Mouse (Mus musculus) kidney, adult 2 months (tissue): ENCODE results near the gene Ralgds. TPM values are rescaled to one million over a fixed set of nuclear protein-coding genes. Genes with fewer than 3 reads are reported as not detected.

Source experiments
- DNase-seq: peaks from one replicate; pipeline ENCODE4 v3.0.0; 2021
- H3K27ac ChIP-seq: fragments of 200-500 bp; 2 replicates; pipeline ENCODE4 v1.5.1; 2012; ENCODE audit warnings: low read depth, low read length, control low read depth, inconsistent platforms; ENCODE audit not compliant: insufficient read depth
- H3K27me3 ChIP-seq: fragments of 200-500 bp; replicated peaks from 2 replicates; pipeline ENCODE4 v1.6.1; 2012; ENCODE audit warnings: mild to moderate bottlenecking, moderate library complexity, low read length, inconsistent platforms; ENCODE audit not compliant: control insufficient read depth, insufficient read depth
- H3K36me3 ChIP-seq: fragments of 200-500 bp; 2 replicates; pipeline ENCODE4 v1.6.1; 2012; ENCODE audit warnings: mild to moderate bottlenecking, moderate library complexity, low read length, inconsistent platforms; ENCODE audit not compliant: control insufficient read depth, insufficient read depth
- H3K4me1 ChIP-seq: fragments of 200-500 bp; 2 replicates; pipeline ENCODE4 v1.6.1; 2011; ENCODE audit warnings: low read length; ENCODE audit not compliant: control insufficient read depth, insufficient read depth
- H3K4me3 ChIP-seq: fragments of 200-500 bp; 2 replicates; pipeline ENCODE4 v1.5.1; 2011; ENCODE audit warnings: mild to moderate bottlenecking, low read depth, low read length, control low read depth; ENCODE audit not compliant: insufficient read depth
- CTCF ChIP-seq: fragments of 200-500 bp; conservative IDR thresholded peaks from 2 replicates; pipeline ENCODE4 v1.5.1; 2011; ENCODE audit warnings: low read depth, mild to moderate bottlenecking, control low read depth, low read length, moderate library complexity, mixed read lengths; ENCODE audit not compliant: insufficient read depth, insufficient read length
- POLR2A ChIP-seq: fragments of 200-500 bp; IDR thresholded peaks from one replicate; pipeline ENCODE4 v1.6.1; 2011; ENCODE audit warnings: low read depth, low read length, control low read depth
- whole genome bisulfite sequencing: fragments of 180-500 bp; shearing (Covaris S2); methylation state at CpG from one replicate; pipeline ENCODE4 v1.1.7; 2018; 5-methylcytosine and 5-hydroxymethylcytosine counted together
- polyA plus RNA-seq: library from polyadenylated mRNA; depleted of rRNA; stranded (reverse); fragments of >200 nt; gene quantifications from 2 replicates; pipeline ENCODE4 v1.2.3, GENCODE M21; 2012

Gene Ralgds
- polyA plus RNA-seq, 1 experiment: 24.6 TPM

- Histone ChIP-seq H3K27ac (no peak overlapping the region), H3K27me3 (no peaks in the 10 kb centered on the region), H3K36me3 (no peaks in the 10 kb centered on the region), H3K4me3 (no peak overlapping the region), H3K4me1 (peaks cover 10% of the 10 kb centered on the region)
- 75% methylated on average over 8 of the region's 8 CpGs for WGBS
- TF ChIP-seq POLR2A (no peak), CTCF (no peak)
- no peak for DNase-seq
These were observed 25.3 kb downstream of the Ralgds start for GRCm38 (mm10) chr2:28537995-28538816.

DNA sequence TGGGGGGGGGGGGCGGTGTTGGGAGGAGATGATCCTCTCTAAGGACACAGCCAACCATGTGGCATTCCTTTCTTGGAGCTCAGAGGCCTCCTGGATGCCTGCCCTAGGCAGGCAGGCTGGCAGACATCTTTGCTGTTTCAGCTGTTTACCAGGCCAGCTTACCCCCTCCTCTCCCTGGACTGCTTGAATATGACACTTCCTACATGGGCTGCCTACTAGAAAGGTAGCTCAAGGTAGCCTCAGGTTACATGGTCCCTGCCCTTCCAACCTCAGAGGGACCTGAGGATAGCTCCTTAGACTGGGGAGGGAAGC is 25.8 kb downstream of the Ralgds start:
- no peaks in the 10 kb centered on the region for H3K36me3 ChIP-seq
- TF ChIP-seq POLR2A (no peak), CTCF (no peak)
- H3K27me3 ChIP-seq: no peaks in the 10 kb centered on the region
- H3K4me3 ChIP-seq: no peak overlapping the region
- peak overlapping the region; percentile 0; the same call in 1 of the 2 replicates for H3K27ac ChIP-seq
- peaks cover 10% of the 10 kb centered on the region for H3K4me1 ChIP-seq
- WGBS: 36% methylated on average over 1 of the region's 1 CpGs
- peak; percentile 67 for DNase-seq

- Histone ChIP-seq H3K27ac (peak overlapping the region; percentile 0; the same call in 1 of the 2 replicates), H3K4me1 (peaks cover 10% of the 10 kb centered on the region), H3K36me3 (no peaks in the 10 kb centered on the region), H3K4me3 (no peak overlapping the region), H3K27me3 (no peaks in the 10 kb centered on the region)
- TF ChIP-seq POLR2A (no peak), CTCF (no peak)
- WGBS: 39% methylated on average over 7 of the region's 7 CpGs
- DNase-seq: no peak
These were observed 26.3 kb downstream of the Ralgds start for GRCm38 (mm10) chr2:28539206-28539605.

GRCm38 (mm10) chr2:28539949-28540348 is 27.0 kb downstream of the Ralgds start:
- WGBS: 78% methylated on average over 2 of the region's 2 CpGs
- no peak for DNase-seq
- no peaks in the 10 kb centered on the region for H3K27me3 ChIP-seq
- H3K4me3 ChIP-seq: no peak overlapping the region
- H3K36me3 ChIP-seq: no peaks in the 10 kb centered on the region
- TF ChIP-seq POLR2A: no peak
- TF ChIP-seq CTCF: no peak
- peaks cover 10% of the 10 kb centered on the region for H3K4me1 ChIP-seq
- H3K27ac ChIP-seq: no peak overlapping the region

DNA sequence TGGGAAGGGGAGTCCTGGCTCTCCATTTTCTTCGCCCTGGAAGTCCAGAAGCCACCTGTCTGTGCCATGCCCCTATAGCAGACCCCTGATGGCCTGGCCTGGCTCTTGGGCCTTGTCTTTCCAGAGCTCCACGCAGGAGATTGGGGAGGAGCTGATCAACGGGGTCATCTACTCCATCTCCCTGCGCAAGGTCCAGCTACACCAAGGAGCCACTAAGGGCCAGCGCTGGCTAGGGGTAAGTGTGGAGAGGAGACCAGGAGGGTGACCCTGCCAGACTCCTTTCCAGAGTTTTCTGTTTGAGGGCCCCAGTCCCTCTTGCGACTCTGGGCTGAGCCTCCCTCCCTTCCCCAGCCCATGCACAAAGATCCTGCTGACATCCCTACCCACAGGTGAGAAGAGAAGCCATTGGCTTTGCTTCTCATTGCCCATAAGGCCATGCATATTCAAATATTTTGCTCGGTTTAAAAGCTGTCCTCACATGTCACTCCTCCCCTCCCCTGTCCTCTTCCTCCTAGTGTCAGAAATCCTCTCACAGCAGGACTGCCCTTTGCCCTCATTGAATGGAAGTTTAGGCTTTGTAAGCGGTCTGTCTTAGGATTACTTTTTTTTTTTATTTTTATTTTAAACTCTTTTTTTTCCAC is 27.8 kb downstream of the Ralgds start:
- no peak for DNase-seq
- peaks cover 10% of the 10 kb centered on the region for H3K4me1 ChIP-seq
- H3K36me3 ChIP-seq: no peaks in the 10 kb centered on the region
- H3K27me3 ChIP-seq: no peaks in the 10 kb centered on the region
- 76% methylated on average over 8 of the region's 8 CpGs for WGBS
- no peak overlapping the region for H3K4me3 ChIP-seq
- no peak for TF ChIP-seq CTCF
- no peak for TF ChIP-seq POLR2A
- no peak overlapping the region for H3K27ac ChIP-seq

GRCm38 (mm10) chr2:28543894-28544293 is 31.0 kb downstream of the Ralgds start:
- Histone ChIP-seq H3K4me1 (peaks cover 9% of the 10 kb centered on the region), H3K4me3 (no peak overlapping the region), H3K36me3 (no peaks in the 10 kb centered on the region), H3K27ac (no peak overlapping the region), H3K27me3 (no peaks in the 10 kb centered on the region)
- 90% methylated on average over 8 of the region's 8 CpGs for WGBS
- DNase-seq: no peak
- no peak for TF ChIP-seq CTCF
- TF ChIP-seq POLR2A: no peak

- H3K4me3 ChIP-seq: no peak overlapping the region
These were observed 33.1 kb downstream of the Ralgds start for GRCm38 (mm10) chr2:28545976-28546375.

More at GRCm38 (mm10) chr2:28545976-28546375, 33.1 kb downstream of the Ralgds start:
- no peak for DNase-seq
- Histone ChIP-seq H3K27ac (no peak overlapping the region), H3K36me3 (no peaks in the 10 kb centered on the region), H3K27me3 (no peaks in the 10 kb centered on the region), H3K4me1 (no peaks in the 10 kb centered on the region; the same call in 1 of the 2 replicates)
- no peak for TF ChIP-seq POLR2A
- no peak for TF ChIP-seq CTCF
